Mouse (Mus musculus) bone marrow, adult 2 months (tissue): ENCODE results near the gene Rptor. TPM values are rescaled to one million over a fixed set of nuclear protein-coding genes. Genes with fewer than 3 reads are reported as not detected.

Experiments
- H3K27ac ChIP-seq: fragments of 200-500 bp; 2 replicates; pipeline ENCODE4 v1.5.1; 2012; ENCODE audit warnings: low read depth, mild to moderate bottlenecking, control low read depth, inconsistent platforms, low read length; ENCODE audit not compliant: control insufficient read depth, poor library complexity, insufficient read depth
- H3K4me1 ChIP-seq: fragments of 200-500 bp; 2 replicates; pipeline ENCODE4 v1.6.1; 2011; ENCODE audit warnings: low read length; ENCODE audit not compliant: control insufficient read depth, insufficient read depth
- H3K4me3 ChIP-seq: fragments of 200-500 bp; replicated peaks from 2 replicates; pipeline ENCODE3; 2011; ENCODE audit warnings: mild to moderate bottlenecking, low read depth, low read length, control low read depth; ENCODE audit not compliant: control insufficient read depth
- CTCF ChIP-seq: fragments of 200-500 bp; IDR thresholded peaks from 2 replicates; pipeline ENCODE4 v1.5.1; 2011; ENCODE audit warnings: low read length, control low read depth; ENCODE audit not compliant: control insufficient read depth, insufficient read depth
- POLR2A ChIP-seq: fragments of 200-500 bp; IDR thresholded peaks from 2 replicates; pipeline ENCODE4 v1.6.1; 2011; ENCODE audit warnings: low read depth, mild to moderate bottlenecking, control low read depth, low read length, borderline replicate concordance; ENCODE audit not compliant: control insufficient read depth
- WGBS: fragments of 180-500 bp; shearing (Covaris S2); methylation state at CpG from one replicate; pipeline ENCODE4 v1.1.7; 2018; 5-methylcytosine and 5-hydroxymethylcytosine counted together
- polyA plus RNA-seq: library from polyadenylated mRNA; stranded (reverse); fragments of >200 nt; gene quantifications from 2 replicates; pipeline ENCODE4 v1.2.4, GENCODE M21; 2011; ENCODE audit warnings: low replicate concordance; ENCODE audit not compliant: missing spikeins, insufficient read depth, insufficient read length

Gene Rptor
- polyA plus RNA-seq, 1 experiment: 15.6 TPM

DNA sequence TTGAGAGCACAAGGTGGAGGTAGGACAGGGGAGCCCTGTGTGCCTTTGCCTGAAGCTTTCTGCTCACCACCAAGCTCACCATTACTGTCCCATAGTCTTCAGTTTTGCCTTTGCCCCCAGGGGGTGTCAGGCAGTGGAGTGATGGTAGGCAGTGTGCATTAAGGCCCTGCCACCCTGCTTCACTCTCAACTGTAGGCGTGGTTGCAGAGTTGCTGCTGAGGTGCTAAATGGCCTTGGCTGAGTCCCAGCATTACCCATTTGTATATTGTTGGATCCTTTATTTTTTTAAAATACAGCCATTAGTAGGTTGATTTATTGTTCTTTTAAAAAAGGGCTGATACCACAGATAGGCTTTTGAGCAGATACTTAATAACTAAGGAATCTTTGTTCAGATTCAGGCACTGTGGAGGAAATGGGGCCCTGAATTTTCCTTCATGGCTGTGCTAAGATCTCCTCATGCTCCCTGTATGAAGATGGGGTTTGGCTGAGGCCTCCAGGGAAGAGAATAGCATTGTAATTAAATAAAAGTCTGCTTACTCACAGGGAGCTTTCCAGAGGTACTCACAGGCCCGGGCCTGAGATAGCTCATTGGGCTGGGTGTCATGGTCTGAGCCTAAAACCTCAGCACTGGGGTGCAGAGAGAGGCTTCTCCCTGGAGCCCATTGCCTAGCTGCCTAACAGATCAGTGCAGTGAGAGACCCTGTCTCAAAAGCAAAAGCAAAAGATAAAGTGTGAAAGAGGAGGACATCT lies 83.4 kb downstream of the Rptor start:
- no peak overlapping the region for H3K27ac ChIP-seq
- 72% methylated on average over 2 of the region's 2 CpGs for WGBS

DNA sequence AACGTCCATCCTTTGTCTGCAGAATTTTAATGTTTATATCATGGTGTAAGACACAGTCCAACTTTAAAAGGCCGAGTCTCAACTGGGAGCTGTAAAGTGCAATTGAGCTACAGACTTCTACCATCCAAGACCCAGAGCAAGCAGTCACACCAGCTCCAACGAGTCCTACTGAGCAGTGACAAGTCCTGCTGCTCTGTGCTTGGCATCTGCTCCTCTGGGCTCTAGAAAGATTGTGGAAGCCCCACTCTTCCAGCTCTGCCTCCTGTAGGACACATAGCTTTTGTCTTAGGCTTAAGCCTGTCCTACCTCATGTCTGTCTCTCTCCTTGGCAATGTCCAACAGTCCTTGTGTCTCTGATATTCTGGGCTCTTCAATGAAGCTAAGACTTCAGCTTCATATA lies 84.6 kb downstream of the Rptor start:
- no peak for TF ChIP-seq CTCF
- no peak for TF ChIP-seq POLR2A
- 83% methylated on average over 3 of the region's 3 CpGs for WGBS
- Histone ChIP-seq H3K4me3 (no peak overlapping the region), H3K4me1 (no peaks in the 10 kb centered on the region), H3K27ac (no peak overlapping the region)

More for the DNA sequence above, 83.4 kb downstream of the Rptor start:
- no peak overlapping the region for H3K4me3 ChIP-seq
- TF ChIP-seq CTCF (no peak), POLR2A (no peak)
- no peaks in the 10 kb centered on the region for H3K4me1 ChIP-seq

DNA sequence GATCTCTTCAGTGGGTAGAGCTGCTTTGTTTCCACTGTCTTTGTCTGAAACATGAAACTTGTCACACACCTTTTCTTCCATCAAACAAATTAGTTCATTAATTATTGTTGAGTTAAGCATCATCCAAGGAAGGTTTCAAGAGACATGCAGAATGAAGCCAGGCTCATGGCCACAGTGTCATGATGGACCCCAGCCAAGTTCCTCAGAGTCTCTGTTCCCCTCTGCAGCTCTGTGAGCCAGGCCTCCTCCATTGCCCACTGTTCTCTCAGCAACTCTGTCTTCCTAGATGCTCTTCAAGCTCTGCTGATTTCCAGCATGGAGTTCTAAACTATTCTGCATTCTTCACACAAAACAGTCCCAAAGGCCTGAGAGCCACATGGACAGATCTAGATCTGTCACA lies 85.3 kb downstream of the Rptor start:
- TF ChIP-seq POLR2A (no peak), CTCF (no peak)
- H3K4me1 ChIP-seq: peaks cover 1% of the 10 kb centered on the region; the same call in 1 of the 2 replicates
- no peak overlapping the region for H3K27ac ChIP-seq
- H3K4me3 ChIP-seq: no peak overlapping the region

DNA sequence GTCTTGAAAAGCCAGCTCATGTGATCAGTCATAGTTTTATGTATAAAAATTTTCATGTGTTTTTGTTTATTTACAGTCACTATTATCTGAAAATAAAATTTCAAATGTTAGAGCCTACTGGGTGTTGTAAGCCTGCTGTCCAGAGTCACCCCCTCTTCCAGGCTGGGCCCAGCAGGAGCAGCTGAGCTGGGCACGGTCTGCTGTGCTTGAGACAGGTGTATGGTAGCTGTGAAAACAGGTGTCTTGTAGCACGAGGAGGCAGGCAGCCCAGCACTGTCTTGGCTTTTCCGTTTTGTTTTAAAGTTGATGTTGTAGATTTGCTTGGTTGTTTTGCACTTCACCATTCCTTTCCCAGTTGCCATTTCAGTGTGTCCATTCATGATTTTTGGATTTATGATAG lies 87.2 kb downstream of the Rptor start:
- H3K4me1 ChIP-seq: peaks cover 1% of the 10 kb centered on the region; the same call in 1 of the 2 replicates
- H3K27ac ChIP-seq: no peak overlapping the region
- 85% methylated on average over 3 of the region's 3 CpGs for WGBS
- TF ChIP-seq CTCF (no peak), POLR2A (no peak)
- no peak overlapping the region for H3K4me3 ChIP-seq

DNA sequence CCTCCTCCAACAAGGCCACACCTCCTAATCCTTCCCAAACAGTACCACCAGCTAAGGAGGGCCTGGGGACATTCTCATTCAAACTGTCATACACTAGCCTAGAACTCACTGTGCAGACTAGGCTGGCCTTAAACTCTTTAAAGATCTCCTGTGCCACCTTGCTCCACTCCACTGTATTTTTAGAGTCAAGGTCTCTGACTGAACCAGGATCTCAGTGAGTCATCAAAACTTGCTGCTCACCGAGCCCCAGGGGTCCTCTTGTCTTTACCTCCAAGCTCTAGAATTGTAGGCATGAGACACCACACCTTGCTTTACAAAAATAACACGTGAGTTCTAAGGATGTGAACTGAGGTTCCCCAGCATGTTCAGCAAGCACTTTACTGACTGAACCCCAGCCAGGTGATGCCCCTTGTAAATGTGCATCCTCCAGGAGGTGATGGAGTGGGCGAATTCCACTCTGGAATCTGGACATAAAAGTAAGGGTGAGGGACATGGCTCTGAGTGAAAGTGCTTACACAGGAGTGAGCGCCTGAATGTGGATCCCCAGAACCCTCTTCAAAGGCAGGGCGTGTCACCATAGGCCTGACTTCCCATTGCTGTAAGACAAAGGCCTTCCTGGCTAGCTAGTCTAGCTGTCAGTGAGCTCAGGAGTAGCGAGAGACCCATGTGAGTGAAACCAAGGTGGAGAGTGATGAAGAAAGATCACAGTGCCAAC lies 89.6 kb downstream of the Rptor start:
- Histone ChIP-seq H3K4me3 (no peak overlapping the region), H3K4me1 (peaks cover 1% of the 10 kb centered on the region; the same call in 1 of the 2 replicates), H3K27ac (no peak overlapping the region)
- TF ChIP-seq POLR2A (no peak), CTCF (no peak)
- WGBS: 66% methylated on average over 6 of the region's 6 CpGs

- H3K27ac ChIP-seq: no peak overlapping the region
- TF ChIP-seq CTCF: no peak
- no peak for TF ChIP-seq POLR2A
- H3K4me1 ChIP-seq: peaks cover 1% of the 10 kb centered on the region; the same call in 1 of the 2 replicates
- 5% methylated on average over 1 of the region's 1 CpGs for WGBS
- H3K4me3 ChIP-seq: no peak overlapping the region
These were observed 90.2 kb downstream of the Rptor start for GRCm38 (mm10) chr11:119692911-119693261.

DNA sequence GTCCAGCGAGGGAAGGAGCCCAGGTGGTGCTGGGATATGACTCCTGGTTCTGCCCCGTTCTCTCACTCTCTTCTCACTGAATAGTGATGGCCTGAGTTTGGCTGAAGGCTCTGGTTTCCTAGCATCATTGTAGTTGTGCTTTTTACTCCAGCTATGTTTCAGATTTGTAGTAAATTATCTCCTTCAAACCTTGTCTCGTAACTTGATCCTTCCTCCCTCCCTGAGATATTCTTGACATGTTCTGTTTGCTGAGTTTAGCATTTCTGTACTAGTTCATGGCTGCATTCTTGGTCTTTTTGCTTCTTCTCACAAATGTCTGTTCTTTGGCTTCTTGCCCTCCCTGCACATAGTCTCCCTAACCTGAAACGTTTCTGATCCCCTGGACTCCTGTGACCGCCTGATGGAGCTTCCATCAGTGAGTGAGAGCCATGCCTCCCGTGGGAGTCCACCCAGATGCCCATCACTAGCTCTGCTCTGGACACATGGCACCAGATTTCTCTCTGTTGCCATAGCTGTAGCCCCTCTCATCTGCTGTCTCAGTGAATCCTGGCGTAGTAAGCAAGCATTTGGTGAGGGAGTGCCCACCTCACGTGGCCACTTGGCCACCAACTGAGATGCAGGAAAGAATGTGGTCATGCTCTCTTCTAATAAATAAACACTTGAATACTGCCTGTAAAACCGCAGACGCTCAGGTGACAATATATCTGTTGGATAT lies 91.6 kb downstream of the Rptor start:
- 80% methylated on average over 10 of the region's 10 CpGs for WGBS
- Histone ChIP-seq H3K4me1 (peaks cover 1% of the 10 kb centered on the region; the same call in 1 of the 2 replicates), H3K27ac (no peak overlapping the region), H3K4me3 (no peak overlapping the region)
- TF ChIP-seq CTCF: no peak
- TF ChIP-seq POLR2A: no peak

DNA sequence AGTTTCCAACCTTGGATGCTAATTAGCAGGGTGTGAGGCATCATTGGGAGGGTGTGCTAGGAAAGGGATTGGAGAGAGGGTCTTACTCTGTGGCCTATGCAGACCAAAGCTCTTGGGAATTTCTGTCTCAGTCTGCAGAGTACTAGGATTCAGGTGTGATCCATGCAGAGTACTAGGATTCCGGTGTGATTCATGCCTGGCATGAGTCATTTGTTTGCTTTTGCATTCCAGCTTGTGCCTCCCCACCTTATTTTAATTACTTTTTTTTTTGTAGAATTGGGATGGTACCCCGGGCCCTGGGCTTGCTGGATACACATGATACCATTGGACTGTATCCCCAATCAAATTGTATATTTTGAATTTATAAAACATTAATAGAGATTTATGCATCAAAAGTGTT lies 93.7 kb downstream of the Rptor start:
- Histone ChIP-seq H3K27ac (no peak overlapping the region), H3K4me3 (no peak overlapping the region), H3K4me1 (peaks cover 1% of the 10 kb centered on the region; the same call in 1 of the 2 replicates)
- TF ChIP-seq CTCF: no peak
- TF ChIP-seq POLR2A: no peak
- 85% methylated on average over 2 of the region's 2 CpGs for WGBS

- TF ChIP-seq POLR2A (no peak), CTCF (no peak)
- no peak overlapping the region for H3K4me3 ChIP-seq
- no peaks in the 10 kb centered on the region; the same call in 1 of the 2 replicates for H3K4me1 ChIP-seq
- WGBS: 80% methylated on average over 4 of the region's 6 CpGs
- no peak overlapping the region for H3K27ac ChIP-seq
These were observed 102.8 kb downstream of the Rptor start for GRCm38 (mm10) chr11:119705381-119706066.
